Comparison of ENCODE assay signal across 16 mouse cellular contexts in genomic region chr3:28004321-28004720, GRCm38 (mm10).
"Had no signal": no experiment of that assay in that cellular context is flagged by ENCODE, and none has a peak within 500 bp of the region (broad histone marks: within the 10 kb centered on the region; RNA-seq: fewer than 3 reads in every experiment).

No protein-coding gene starts in this region.

- H3K27ac ChIP-seq: lung, embryonic 15.5 days; macrophage; midbrain, embryonic 13.5 days; midbrain, embryonic 15.5 days; neural tube, embryonic 12.5 days had no signal

- DNase-seq: lung, adult 2 months; lung, postnatal 14 days; lung, postnatal 36 days; right cerebral cortex, postnatal 14 days; spleen, adult 18-20 months; thymus, adult 2 months; thymus, postnatal 25 days; thymus, postnatal 4 days had no signal

- ATAC-seq: lung, postnatal 0 days; midbrain, embryonic 13.5 days; midbrain, embryonic 15.5 days had no signal

- H3K4me3 ChIP-seq: lung, embryonic 15.5 days; megakaryocyte, embryonic 14.5 days; midbrain, embryonic 13.5 days; midbrain, embryonic 15.5 days; neural tube, embryonic 12.5 days had no signal

- H3K36me3 ChIP-seq: lung, embryonic 15.5 days; midbrain, embryonic 13.5 days; midbrain, embryonic 15.5 days; neural tube, embryonic 12.5 days had no signal

- H3K9me3 ChIP-seq: lung, embryonic 15.5 days; midbrain, embryonic 13.5 days; midbrain, embryonic 15.5 days; neural tube, embryonic 12.5 days had no signal

- H3K27me3 ChIP-seq: lung, embryonic 15.5 days; megakaryocyte, embryonic 14.5 days; midbrain, embryonic 13.5 days; midbrain, embryonic 15.5 days; neural tube, embryonic 12.5 days had no signal

- H3K4me1 ChIP-seq: lung, embryonic 15.5 days; megakaryocyte, embryonic 14.5 days; midbrain, embryonic 13.5 days; midbrain, embryonic 15.5 days; neural tube, embryonic 12.5 days had no signal

- H3K9ac ChIP-seq: lung, embryonic 15.5 days; midbrain, embryonic 13.5 days; midbrain, embryonic 15.5 days; neural tube, embryonic 12.5 days had no signal

- H3K4me2 ChIP-seq: lung, embryonic 15.5 days; midbrain, embryonic 11.5 days; midbrain, embryonic 13.5 days; midbrain, embryonic 15.5 days; neural tube, embryonic 12.5 days had no signal
